8 mouse cellular contexts compared by ENCODE assay signal in the genomic region with DNA sequence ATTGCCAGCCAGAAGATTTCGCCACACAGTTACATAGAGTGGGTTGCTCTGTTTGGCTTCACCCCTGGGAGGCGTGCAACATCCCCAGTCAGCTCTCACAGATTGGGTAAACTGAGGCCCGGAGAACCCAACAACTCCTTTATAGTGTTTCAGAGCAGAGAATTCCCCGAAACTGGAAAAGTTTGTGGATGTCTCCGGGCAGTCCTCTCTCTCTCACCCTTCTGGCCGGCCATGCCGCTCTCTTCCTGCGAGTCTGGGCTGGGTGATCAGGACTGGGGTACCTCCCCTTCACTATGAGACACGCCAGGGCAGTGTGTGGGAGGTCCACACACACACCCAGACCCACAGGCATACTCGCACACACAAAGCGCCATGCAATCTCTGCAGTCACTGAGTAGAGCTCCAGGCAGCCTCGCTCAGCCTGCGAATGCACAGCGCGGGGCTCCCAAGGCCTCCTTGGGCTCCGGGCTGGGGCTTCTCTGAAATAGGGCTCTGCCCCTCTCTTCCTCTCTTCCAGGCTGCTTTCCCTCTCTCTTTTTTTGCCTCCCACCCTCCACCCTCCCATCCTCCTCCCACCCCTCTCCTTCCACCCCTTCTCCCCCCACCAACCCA. TPM values are rescaled to one million over a fixed set of nuclear protein-coding genes. Genes with fewer than 3 reads are reported as not detected.
DNase-seq lines count a peak whose midpoint lies in the region; ATAC-seq and TF ChIP-seq lines count a peak whose summit lies in the region.

No protein-coding gene starts in this region.

- WGBS in hindbrain, embryonic 11.5 days = 4% methylated on average over 16 of the region's 16 CpGs
- 3% methylated on average over 15 of the region's 16 CpGs for WGBS in lung, postnatal 0 days

- peak overlapping the region; percentile 93 for H3K27ac ChIP-seq in hindbrain, embryonic 11.5 days (ENCODE audit: low read depth, low read length)
- H3K27ac ChIP-seq in lung, postnatal 0 days (ENCODE audit: low read length) = peak overlapping the region; percentile 73

- peak overlapping the region; percentile 69 for H3K4me3 ChIP-seq in hindbrain, embryonic 11.5 days (ENCODE audit: low read depth, low read length)
- peak overlapping the region; percentile 64 for H3K4me3 ChIP-seq in lung, postnatal 0 days (ENCODE audit: low read depth, low read length)

- no peak for TF ChIP-seq EP300 in lung, postnatal 0 days (IDR thresholded peaks at IDR 0.05)

- peak overlapping the region; percentile 87 for H3K9ac ChIP-seq in hindbrain, embryonic 11.5 days (ENCODE audit: low read depth, low read length)
- peak overlapping the region; percentile 73 for H3K9ac ChIP-seq in lung, postnatal 0 days (replicated peaks; ENCODE audit: low read depth)

- H3K9me3 ChIP-seq in hindbrain, embryonic 11.5 days (ENCODE audit: control insufficient read depth, low read length) = no peaks in the 10 kb centered on the region
- no peaks in the 10 kb centered on the region for H3K9me3 ChIP-seq in lung, postnatal 0 days (ENCODE audit: low read length)

- H3K4me2 ChIP-seq in hindbrain, embryonic 11.5 days (replicated peaks; ENCODE audit: low read depth, low read length) = peak overlapping the region; percentile 71
- peak overlapping the region; percentile 66 for H3K4me2 ChIP-seq in lung, postnatal 0 days (replicated peaks; ENCODE audit: low read depth, low read length)

- peaks cover 3% of the 10 kb centered on the region for H3K4me1 ChIP-seq in hindbrain, embryonic 11.5 days (replicated peaks; ENCODE audit: control insufficient read depth, insufficient read depth, low read length)
- no peaks in the 10 kb centered on the region for H3K4me1 ChIP-seq in lung, postnatal 0 days (ENCODE audit: insufficient read depth, low read depth, low read length)

- ATAC-seq in hindbrain, embryonic 11.5 days (ENCODE audit: low FRiP score) = peak; percentile 67
- peak; percentile 55 for ATAC-seq in lung, postnatal 0 days

- peak; percentile 13; the same call in 1 of the 2 replicates for TF ChIP-seq CTCF in lung, postnatal 0 days (IDR thresholded peaks at IDR 0.05)

- DNase-seq in Muller cell, postnatal 12 days (ENCODE audit: inconsistent ontology term) = peak; percentile 63
- DNase-seq in cerebellum, adult 18-20 months = peak; percentile 49 to 65
- peak; percentile 51 for DNase-seq in forelimb bud, embryonic 11.5 days (ENCODE audit: low read depth, low spot score)
- DNase-seq in hindbrain, embryonic 11.5 days (ENCODE audit: low spot score) = peak; percentile 64
- peak; percentile 56 to 65 for DNase-seq in layer of hippocampus, postnatal 10 days (ENCODE audit: low spot score in 2 of 2)
- DNase-seq in lung, postnatal 0 days (ENCODE audit: low spot score) = peak; percentile 69
- DNase-seq in ovary, postnatal 10 days (ENCODE audit: low spot score) = peak; percentile 41
- DNase-seq in thymus, postnatal 36 days = peak; percentile 36 to 42

- no peaks in the 10 kb centered on the region for H3K27me3 ChIP-seq in hindbrain, embryonic 11.5 days (ENCODE audit: control insufficient read depth, insufficient read depth, low read length)
- no peaks in the 10 kb centered on the region for H3K27me3 ChIP-seq in lung, postnatal 0 days (replicated peaks; ENCODE audit: insufficient read depth, low read length)

- H3K36me3 ChIP-seq in hindbrain, embryonic 11.5 days (ENCODE audit: control insufficient read depth, insufficient read depth, low read length) = no peaks in the 10 kb centered on the region
- no peaks in the 10 kb centered on the region for H3K36me3 ChIP-seq in lung, postnatal 0 days (ENCODE audit: insufficient read depth, low read length)

RNA-seq across cellular contexts. Expression of a gene that starts 0.7 kb away (rescaled TPM):
- polyA plus RNA-seq in hindbrain, embryonic 11.5 days (2014; fragmentation: Nextera tagmentation; extraction: Ambion mirVana) = 55.4 and 72.3 TPM in 2 replicates
- total RNA-seq in layer of hippocampus, postnatal 10 days (2021) = 10 to 100 TPM; 70.9 to 73.6 TPM
- 26.6 and 27.1 TPM in 2 replicates for polyA plus RNA-seq in lung, postnatal 0 days (2015; fragmentation: Nextera tagmentation; extraction: Ambion mirVana)

Comparison
In these comparisons a context has a peak if more than half of its experiments do, and no peak if none do; other contexts are left out.
1. Peak in every context shown above with its lines: DNase-seq, ATAC-seq, H3K4me3 ChIP-seq and H3K27ac ChIP-seq.